Mouse (Mus musculus): ENCODE measurements at regions not wholly inside any gene's neighbourhood (a gene's known extent, or its start where the extent isn't known, plus 50 kb on each side); places are given as distances from the start of the nearest gene placed in this dataset.

DNA sequence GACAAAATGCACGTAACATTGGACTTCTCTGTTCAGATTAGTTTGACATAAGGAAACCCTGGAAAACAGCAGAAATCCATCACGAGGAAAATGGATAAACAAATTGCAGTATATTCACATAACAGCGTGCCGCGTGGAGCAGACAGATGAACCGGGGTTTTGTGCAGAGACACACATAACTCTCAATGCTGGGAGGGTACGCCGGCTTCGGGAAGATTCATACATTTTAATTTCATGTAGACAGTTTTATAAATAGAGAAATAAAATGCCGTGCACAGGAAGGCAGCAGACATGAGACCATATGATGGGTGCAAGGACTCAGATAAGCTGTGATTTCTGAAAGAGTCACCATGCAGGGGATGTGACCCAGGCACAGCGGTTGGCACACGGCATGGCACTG, 489.9 kb upstream of the Fam19a5 start:
- intact Hi-C loops (cut with DNase I), result no loop called here
- DNase-seq (ENCODE audit: low spot score in 2 of 2), result no peak

DNA sequence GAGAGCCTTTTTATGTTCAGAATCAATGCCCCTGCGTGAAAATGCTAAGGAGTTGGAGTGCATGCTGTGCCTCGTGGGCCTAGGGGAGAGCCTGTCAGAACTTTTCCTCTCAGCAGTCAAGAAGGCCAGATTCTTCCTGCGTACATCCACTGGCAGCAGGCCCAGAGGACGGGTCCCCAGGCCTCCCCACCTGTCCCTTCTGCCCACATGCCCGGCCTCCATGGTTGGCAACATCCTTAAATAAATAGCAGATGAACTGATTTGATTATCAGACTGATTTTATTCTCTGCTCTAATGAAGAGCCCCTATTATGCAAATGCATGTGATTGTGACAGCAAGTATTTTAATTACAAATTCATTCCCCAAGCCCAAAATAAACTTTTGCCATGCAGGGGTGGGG, 479.2 kb upstream of the Fam19a5 start:
- intact Hi-C loops (cut with DNase I), result no loop called here

DNA sequence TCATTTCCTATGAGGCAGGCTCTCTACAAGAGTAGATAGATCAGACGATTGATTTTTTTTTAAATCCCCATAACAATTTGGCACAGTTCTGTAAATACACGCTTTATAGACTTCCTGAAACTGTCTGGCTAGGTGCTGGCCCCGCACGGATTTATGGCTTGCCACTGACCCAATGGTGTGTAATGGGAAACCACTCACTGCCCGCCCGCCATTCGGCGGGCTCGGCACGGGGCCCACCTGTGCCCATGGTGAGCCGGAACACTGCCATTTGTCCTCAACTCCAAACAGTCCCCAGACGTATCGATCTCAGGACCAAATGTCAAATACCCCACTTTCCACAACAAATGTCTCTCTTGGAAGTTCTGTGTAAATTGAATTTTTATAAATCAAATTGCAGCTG, 475.8 kb upstream of the Fam19a5 start:
- DNase-seq (ENCODE audit: low spot score in 2 of 2), result no peak
- intact Hi-C loops (cut with DNase I), result no loop called here

More for the DNA sequence above, 479.2 kb upstream of the Fam19a5 start:
- DNase-seq (ENCODE audit: low spot score in 2 of 2), result no peak

DNA sequence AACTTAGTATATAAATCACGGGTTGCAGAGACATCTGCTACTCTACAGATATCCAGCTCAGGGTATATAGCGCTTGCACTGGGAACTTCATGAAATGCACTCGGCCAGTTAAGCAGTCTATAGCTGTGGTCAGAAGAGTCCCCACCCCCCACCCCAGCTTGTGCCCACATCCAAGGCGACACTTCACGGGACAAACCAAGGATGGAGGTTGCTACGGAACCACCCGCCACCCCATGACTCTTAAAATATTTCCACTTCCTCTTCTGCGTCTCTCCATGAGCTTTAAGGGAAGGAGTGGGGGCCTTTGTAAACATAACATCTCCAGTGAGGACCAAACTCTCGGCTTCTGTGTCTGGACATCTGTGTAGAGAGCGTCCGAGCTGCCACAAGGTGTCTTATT, 469.5 kb upstream of the Fam19a5 start:
- no peak for DNase-seq (ENCODE audit: low spot score in 2 of 2)
- intact Hi-C loops (cut with DNase I), result no loop called here

DNA sequence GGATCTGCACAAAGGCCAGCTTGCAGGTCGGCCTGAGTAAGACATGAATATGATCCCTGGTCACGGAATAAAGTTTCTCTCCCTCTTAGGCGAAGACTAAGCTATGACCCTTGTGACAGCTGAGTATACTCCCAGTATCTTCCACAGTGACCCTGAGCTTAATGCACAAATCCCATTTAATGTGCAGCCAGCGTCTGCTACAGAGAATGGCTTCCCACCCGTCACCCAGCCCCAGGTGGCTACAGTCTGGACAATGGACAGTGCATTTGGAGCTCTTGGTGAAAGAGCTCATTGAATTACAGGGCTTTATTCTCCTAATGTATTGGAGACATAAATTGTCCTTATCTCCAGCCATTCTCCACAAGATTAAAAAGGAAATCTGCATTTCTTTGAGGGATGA, 454.3 kb upstream of the Fam19a5 start:
- DNase-seq (ENCODE audit: low spot score in 2 of 2), result no peak
- intact Hi-C loops (cut with DNase I), result no loop called here

DNA sequence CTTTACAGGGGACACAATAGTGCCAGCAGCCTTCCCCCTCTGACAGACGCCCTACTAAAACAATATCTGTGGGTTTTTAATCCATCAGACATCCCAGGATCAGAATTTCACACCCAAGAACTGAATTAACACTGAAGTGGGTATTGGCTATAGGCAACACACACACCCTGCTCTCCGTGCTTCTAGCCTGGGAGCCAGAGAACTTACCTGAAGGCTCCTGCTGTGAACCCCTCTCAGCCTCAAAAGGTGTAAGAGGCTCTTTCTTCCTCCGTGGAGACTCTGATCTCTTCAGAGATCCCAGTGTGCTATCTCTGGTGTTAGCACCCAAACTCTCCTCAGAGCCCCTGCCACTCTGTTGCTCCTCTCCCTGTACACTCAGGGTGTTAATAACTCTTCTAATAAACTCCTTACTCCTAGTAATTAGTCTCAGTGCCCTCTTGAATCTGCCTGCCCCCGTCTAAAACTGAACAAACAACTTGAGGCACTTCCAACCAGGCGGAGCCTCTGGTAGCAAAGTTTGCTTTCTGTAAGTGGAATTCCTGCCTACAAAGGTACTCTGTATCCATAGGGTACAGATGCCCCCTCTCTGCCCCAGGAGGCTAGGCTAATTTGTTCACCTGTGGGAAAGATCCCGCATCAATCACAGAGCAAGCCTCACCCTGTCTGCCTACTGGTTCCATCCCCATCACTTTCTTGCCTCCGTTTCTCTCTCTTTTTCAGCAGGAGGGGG, 452.9 kb upstream of the Fam19a5 start:
- intact Hi-C loops (cut with DNase I), result no loop called here
- DNase-seq (ENCODE audit: low spot score in 2 of 2), result no peak

DNA sequence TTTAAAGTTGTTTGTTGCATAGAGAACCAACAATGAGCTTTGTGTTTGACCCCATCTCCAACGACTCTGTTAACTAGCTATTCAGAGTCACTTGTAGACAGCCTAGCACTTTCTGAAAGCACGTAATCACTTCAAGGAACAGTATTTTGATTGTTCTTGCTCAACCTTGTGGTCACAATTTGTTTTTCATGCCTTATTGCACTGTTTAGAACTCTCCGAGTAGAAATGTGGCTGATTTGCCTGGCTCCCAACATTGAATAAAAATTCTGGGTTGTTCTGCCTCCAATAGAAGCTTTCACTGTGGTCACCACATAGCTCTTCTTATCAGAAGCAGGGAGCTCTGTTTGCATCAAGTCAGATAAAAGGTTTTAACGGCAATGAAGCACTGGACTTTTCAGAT, 446.9 kb upstream of the Fam19a5 start:
- DNase-seq (ENCODE audit: low spot score in 2 of 2), result no peak
- intact Hi-C loops (cut with DNase I), result no loop called here

DNA sequence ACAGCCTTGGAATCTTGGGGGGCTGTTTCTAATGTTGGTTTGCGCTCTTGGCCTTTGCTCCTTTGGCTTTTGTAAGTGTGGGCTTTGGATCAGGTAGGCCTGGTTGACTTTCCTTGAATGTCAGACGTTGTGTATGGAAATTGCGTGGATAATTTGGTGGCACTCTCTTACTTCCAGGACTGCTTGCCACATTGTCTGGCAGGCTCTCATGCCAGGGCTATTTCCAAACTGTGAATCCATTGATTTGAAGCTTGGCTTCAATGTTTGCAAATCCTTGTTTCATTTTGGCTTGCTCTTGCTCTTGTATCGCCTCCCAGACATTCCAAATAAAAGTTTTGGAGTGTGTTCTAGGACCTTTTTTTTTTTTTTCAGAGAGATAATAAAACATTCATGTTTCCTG, 443.0 kb upstream of the Fam19a5 start:
- intact Hi-C loops (cut with DNase I), result no loop called here
- no peak for DNase-seq (ENCODE audit: low spot score in 2 of 2)

DNA sequence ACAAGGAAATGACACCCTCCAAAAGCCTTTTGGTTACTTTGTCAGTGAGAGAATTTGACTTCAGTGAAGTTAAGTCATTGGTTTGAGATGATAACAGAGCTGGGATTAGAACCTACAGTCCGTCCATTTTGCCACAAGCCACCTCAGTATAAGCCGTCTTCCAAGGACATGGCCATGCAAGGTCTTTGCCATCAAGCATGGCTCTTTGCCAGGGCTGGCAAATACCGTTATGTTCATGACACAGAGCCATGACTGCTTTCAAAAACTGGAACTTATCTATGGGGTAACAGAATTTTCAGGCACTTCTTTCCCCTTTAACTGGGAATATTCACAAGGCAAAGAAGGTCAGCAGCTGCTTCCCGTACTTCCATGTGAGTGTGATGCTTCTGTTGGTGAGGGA, 441.9 kb upstream of the Fam19a5 start:
- no peak for DNase-seq (ENCODE audit: low spot score in 2 of 2)
- intact Hi-C loops (cut with DNase I), result no loop called here

DNA sequence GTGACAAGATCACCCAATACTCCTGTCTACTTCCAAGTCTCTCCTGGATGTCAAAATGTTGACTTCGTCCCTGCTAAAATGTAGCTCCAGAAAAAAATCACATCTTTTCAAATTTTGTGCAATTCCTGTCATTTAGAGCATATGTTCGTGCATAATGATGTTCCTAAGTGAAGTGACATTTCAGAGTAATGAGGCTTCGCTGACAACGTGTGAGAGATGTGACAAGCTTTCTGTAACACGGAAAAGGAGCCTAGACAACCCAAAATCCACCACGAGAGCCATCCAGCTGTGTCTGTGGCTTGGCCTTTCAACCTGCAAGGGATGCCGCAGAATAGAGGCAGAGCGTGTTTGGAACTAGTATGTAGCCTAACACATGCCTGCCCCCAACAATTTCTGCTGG, 438.1 kb upstream of the Fam19a5 start:
- DNase-seq (ENCODE audit: low spot score in 2 of 2), result no peak
- intact Hi-C loops (cut with DNase I), result no loop called here

DNA sequence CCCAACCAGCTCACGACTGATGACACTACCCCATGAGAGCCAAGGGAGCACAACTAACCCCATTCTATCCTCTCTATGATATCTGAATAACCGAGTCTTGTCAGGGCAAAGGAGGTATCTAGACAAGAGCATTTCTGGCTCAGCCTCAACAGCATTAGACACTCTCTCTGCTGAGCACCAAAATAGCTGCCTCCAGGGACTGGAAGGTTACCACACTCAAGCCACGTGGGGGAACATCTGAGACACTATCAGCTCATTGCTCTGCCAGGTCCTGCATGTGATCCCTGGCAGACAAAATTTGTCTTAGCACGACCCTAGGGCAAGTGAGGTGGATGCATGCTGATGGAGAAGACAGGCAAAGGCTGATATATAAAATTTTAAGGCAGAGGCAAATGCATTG, 436.4 kb upstream of the Fam19a5 start:
- intact Hi-C loops (cut with DNase I), result no loop called here
- no peak for DNase-seq (ENCODE audit: low spot score in 2 of 2)

DNA sequence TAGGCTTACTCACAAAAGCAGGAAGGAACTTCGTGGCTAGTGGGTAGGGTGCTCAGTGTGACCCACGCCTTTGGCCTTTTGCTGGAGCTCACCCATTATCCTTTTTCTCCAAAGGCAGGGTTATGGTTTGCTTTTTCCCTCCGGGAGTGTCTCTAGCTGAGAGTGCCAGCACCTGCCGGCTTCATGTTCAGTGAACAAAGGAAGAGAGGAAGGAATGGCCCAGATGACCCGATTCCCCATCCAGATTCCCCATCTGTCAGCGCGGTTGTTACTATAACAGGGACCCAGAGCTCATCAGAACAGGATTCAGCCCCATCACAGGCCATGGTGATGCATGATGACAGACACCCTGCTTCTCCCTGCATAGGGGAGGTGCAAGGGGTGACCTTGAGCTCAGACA, 435.7 kb upstream of the Fam19a5 start:
- intact Hi-C loops (cut with DNase I), result no loop called here
- no peak for DNase-seq (ENCODE audit: low spot score in 2 of 2)

DNA sequence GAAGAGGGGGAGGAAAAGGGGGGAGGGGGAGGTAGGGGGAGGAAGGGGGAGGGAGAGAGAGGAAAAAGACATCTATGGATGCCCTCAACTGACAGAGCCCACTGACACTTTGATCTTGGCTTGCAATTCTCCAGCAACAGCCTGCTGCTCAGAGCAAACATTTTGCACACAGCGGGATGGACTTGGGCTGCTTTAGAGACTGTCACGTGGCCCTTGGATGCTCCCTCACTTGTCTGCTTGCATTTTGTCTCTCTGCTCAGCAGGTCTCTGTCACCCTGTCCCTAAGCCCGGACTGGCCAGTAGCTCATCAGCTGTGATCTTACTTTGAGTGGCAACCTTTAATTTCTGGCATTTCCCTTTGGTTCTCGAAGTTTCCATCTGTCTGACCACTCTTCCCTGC, 421.4 kb upstream of the Fam19a5 start:
- DNase-seq (ENCODE audit: low spot score in 2 of 2), result no peak
- intact Hi-C loops (cut with DNase I), result no loop called here

DNA sequence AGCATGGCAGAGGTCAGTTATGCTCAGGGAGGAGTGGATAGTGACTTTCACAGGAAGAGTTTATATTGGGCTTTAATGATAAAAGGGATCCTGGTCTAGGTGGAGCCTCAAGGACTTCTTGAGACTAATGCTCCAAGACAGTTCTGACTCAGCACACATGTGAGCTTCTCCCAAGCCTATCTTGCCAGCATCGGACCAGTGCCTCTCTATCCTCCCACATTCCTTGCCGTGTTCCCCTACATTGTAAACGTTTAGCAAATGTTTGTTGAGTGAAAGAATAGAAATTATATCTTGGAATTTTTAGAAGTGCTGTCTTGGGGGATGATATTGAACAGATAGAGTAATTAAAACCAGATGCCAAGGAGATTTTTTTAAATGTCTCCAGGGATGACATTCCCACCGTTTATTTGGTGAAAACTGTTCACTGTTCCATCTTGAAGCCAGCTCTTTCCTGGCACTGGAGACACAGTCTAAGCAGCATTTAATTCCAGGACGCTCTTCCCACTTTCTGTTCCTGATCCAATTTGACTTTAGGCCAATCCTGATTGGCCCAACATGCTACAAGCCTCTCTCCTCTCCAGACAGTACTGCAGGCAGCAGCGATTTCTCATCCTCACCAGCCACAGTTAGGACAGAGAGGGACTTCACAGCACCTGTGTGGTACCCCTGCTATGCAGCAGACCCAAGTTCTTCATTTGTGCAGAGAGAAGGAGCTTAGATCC, 418.5 kb upstream of the Fam19a5 start:
- DNase-seq (ENCODE audit: low spot score in 2 of 2), result peak in 1 of 2 experiments; percentile 11
- intact Hi-C loops (cut with DNase I), result no loop called here

DNA sequence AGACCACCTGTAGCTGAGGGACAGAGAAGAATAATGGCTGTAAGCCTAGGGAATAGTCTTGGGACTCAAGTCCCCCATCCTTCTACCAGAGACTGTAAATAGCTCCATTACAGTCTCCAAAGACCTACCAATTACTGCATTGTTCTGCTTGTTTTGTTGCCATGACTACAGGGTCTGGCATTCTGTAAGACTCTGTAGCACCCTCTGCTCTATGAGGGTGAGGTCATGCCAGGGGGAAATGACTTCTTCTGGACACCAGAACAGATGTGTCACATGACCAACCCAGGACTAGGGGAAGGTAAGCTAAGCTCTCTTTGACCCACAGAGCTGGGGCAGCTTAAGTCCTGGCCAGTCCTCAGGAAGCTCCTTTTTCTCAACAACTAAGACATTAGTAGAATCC, 405.2 kb upstream of the Fam19a5 start:
- no peak for DNase-seq (ENCODE audit: low spot score in 2 of 2)
- intact Hi-C loops (cut with DNase I), result no loop called here

DNA sequence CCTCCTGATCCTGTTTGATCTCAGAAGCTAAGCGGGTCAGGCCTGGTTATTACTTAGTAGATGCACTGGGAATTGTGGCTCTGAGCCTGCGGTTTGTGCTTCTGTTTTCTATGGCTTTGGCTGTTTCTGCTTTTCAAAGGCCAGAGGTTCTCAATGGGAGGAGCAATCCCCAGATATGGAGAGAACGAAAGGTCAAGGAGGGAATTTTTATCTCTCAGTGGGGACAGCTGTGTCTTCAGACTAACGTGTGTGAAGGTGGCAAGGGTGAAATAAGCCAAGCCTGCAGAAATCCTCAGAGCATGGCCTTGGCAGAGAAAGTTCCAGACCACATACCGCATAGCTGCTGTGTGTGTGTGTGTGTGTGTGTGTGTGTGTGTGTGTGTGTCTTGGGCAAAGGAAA, 375.0 kb upstream of the Fam19a5 start:
- DNase-seq (ENCODE audit: low spot score in 2 of 2), result no peak
- intact Hi-C loops (cut with DNase I), result no loop called here

DNA sequence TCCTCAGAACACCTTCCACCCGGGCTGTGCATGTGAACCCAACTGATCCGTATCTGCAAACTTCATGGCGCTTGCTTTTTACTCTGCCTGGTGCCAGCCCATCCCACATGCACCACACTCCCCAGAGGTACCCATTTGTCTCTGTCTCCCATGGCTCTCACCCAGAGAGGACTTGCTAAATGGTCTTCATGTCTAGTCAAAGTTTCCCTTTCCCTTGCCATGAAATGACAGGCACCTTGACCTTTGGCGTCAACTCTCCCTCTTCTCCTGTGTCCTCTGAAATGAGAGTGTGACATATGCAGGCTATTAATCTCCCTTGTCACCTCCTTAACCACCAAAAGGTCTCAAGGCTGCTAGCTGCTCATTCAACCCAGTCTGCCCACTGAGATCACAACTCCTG, 373.2 kb upstream of the Fam19a5 start:
- no peak for DNase-seq (ENCODE audit: low spot score in 2 of 2)
- intact Hi-C loops (cut with DNase I), result no loop called here

DNA sequence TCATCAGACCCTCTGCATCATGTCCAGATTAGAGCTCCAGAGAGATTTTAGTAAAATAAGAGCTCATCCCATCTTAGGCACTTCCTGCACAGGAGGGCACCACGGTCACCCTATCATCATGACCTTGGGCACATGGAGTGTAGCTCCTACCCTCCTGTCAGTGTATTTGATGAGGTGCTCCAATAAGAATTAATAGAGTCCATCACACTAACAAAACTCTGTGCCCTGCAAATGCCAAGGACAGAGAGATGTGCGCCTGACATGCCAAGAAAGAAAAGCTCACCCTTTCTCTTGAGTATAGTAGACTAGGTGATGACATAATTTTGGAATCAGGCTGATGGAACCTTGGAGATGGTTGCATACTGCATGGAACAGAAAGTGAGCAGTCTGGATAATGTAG, 371.0 kb upstream of the Fam19a5 start:
- intact Hi-C loops (cut with DNase I), result no loop called here
- DNase-seq (ENCODE audit: low spot score in 2 of 2), result no peak

DNA sequence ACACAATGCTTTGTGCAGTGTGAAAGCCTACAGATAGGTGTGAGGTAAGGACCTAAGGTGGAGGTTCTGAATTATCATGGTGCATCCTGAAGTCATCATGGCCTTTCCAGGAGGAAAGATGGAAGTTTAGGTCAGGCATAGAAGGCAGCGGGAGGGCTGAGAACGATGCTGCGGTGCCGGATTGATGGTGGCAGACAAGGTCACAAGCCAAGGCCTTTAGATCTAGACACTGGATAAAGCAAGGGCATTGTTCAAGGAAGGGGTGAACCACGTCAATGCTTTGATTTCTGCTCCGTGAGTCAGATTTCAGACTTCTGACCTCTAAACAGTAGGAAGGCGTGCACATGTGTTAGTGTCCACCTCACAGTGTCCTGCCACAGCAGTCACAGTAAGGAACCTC, 365.5 kb upstream of the Fam19a5 start:
- intact Hi-C loops (cut with DNase I), result no loop called here
- no peak for DNase-seq (ENCODE audit: low spot score in 2 of 2)

DNA sequence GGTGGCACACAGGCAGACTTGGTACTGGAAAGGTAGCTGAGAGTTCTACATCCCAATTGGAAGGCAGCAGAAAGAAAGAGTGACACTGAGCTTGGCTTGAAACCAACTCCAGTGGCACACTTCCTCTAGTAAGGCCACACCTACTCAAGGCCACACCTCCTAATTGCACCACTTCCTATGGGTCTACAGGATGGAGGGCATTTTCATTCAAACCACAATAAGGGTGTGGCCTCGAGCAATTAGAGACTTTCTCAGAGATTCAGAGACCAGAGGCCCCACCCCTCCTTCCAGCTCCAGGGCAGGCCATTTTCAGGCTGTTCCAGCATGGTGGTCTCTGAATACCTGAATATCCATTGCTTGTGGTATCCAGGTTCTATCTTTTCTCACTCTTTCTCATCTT, 363.3 kb upstream of the Fam19a5 start:
- DNase-seq (ENCODE audit: low spot score in 2 of 2), result no peak
- intact Hi-C loops (cut with DNase I), result no loop called here

DNA sequence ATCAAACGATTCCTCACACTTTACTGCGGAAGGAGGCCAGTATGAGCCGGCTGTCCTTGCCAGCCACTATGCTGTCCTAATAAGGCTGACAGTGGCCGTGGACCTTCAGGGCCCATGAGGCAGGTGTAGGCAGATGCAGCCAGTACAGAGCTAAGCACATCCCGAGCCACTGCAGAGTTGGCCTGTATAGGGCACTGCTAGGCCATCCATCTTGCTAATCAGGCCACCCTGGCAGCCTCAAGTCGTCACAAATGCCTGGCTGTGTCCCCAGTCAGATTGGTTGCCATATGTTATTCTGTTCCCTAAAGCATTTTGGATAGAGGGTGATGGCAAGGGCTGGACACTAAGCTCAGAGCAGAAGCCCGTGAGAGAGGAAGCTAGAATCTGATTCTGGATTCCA, 359.9 kb upstream of the Fam19a5 start:
- intact Hi-C loops (cut with DNase I), result no loop called here
- DNase-seq (ENCODE audit: low spot score in 2 of 2), result no peak
